Mouse (Mus musculus) cerebellum, adult 11-12 months (tissue): Measurements from ENCODE around the gene Dnajc13.

ENCODE experiments used
- DNase-seq: peaks from one replicate; pipeline ENCODE4 v3.0.0; 2022

The Dnajc13 gene

DNA sequence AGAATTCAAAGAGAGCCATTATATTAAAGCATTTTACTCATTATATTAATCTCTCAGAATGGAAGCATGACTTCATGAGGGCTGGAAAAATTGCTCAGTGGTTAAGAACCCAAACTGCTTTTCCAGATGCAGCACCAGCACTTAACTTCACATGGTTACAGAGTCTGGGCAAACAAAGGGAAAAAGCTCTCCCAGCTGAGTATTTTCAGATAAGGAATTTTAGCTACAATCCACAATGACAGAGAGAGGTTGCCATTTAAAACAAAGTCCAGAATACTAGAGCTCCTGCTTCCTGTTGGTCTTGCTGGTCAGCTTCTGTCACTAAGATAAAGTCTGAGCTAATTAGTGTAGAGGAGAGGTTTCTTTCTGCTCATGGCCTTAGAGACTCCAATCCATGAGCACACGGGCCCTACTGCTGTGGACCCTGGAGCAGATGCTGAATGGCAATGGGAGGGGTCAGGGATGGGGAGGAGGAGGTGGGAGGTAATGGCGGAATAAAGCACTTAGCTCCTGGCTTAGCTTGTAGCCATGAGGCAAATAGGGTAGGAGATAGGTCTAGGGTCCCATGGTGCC is 154.1 kb downstream of the Dnajc13 start:
- no peak for DNase-seq

DNA sequence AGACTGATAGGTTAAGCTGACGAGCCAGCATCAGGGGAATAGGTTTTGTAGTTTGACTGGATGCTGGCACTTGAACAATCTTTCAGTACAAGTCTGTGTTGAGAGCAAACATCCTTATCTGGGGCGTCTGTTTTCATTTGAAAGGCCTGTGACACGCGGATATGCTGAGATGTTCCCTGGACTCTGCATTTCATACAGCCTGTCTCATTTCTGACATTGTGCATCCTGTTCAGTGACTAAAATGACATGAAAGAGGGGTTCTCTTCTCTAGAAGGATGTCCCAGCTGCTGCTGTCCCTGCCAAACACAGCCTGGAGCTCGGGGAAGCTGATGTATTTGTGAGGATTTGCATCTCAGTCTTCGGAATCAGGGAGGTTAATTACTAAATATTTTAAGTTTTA is 155.2 kb downstream of the Dnajc13 start:
- no peak for DNase-seq

DNA sequence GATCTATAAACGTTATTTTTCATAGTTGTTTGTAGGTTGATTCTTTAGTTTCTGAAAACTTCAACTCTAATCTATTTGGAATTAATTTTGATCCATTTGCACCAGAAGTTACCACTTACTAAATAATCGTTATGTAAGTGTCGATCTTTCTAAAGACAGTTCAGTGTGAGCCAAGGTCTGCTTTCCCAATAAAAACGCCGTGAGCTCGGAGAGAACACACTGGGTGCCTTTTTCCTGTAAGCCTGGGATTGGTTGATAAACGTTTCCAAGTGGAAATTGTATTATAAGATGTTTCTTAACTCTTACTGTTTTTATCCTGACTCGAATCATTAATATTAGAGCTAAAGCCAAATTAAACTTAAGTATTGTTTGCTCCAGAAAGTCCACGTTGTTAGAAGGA is 155.8 kb downstream of the Dnajc13 start:
- no peak for DNase-seq

DNA sequence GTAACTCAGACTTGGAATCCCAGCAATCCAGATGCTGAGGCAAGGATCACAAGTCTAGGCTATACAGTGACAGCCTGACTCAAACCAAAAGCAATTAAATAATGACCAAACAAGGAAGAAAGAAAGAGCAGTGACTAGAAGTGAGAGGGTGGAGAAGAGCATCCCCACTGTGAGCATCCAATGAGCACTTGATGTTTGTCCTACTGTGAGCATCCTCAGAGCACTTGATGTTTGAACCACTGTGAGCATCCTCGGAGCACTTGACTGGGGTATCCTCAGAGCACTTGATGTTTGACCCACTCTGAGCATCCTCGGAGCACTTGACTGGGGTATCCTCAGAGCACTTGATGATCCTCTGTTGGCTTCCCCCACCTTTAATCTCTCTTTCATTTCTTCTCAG is 157.7 kb downstream of the Dnajc13 start:
- DNase-seq = no peak

DNA sequence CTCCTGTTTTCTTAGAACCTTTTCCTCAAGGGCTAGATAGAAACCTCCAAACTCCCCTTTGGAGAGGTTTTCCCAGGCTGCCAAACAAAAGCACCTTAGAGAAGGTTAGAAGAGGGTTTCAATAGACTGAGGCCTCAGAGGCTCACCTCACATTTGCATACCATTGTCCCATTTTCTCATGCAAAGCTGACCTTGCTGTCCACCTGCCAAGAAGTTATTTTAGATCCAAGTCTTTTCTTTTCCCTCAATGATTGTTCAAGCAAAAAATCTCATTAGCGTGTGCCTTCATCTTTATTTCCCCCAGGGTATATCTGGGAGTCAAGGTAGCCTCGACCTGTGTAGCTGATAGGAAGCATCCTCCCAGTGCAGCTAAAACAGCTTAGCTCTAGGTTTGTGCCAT is 159.8 kb downstream of the Dnajc13 start:
- no peak for DNase-seq

DNA sequence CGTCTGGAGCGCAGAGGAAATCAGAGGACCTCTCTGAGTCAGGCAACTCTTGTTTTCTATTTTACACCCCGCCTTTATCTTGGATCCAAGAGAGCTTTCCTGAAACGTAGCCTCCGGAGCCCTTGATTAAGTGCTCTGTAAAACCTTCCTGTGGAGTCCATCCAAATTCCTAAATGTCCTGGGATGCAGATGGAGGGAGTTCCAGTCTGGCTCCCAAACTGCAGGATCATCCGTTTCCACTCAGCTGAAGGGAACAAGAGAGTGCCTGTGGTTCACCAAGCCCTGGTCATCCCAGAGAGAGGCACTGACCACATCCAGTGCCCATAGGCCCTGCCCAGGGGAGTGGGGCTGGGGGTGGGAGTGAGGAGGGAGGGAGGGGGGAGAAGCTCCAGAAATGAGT is 160.4 kb downstream of the Dnajc13 start:
- no peak for DNase-seq

DNA sequence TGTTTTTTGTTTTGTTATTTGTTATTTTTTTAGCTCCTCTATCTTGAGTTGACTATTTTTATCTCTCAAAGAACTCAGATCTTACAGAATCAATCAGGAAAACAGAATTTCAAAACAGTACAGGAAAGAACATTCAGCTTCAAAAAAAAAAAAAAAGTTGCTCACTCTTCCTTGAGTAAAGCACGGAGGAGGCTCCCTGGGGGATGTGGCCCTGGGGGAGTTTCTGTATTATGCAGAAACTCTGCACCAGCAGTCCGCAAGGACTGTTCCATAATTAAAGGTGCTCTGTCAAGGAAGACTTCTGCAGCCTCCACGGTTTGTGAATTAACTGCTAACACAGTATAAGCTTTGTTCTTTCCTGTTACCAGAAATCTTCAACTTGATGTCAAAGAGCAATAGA is 161.3 kb downstream of the Dnajc13 start:
- no peak for DNase-seq
